Mouse (Mus musculus): ENCODE results near the gene Cox10. TPM values are rescaled to one million over a fixed set of nuclear protein-coding genes. Genes with fewer than 3 reads are reported as not detected.

Cox10 gene
- polyA plus RNA-seq, 1 experiment from 2014 or later, result 30.9 TPM

DNA sequence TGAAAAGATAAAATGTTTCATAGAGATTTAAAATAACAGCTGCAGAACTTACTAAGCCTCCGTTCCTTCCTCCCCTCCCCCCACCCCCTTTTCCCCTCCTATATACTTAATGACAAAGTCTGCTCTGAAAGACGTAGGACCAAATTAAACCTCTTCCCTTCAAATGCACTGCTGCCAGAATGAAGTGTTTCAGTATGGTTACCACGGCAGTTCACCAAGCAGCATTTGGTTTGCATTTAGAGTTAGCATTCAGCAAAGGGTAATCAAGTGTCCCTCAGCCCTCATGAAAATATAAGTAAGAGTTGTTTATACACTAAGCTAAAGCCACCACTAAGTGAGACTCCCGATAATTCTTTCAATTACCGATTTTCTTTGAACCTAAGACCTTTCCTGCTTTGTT is 25.9 kb downstream of the Cox10 start:
- Histone ChIP-seq H3K9ac (replicated peaks; ENCODE audit: low read length) (no peak overlapping the region), H3K9me3 (ENCODE audit: low read length) (no peaks in the 10 kb centered on the region), H3K27ac (ENCODE audit: low read length) (no peak overlapping the region), H3K4me3 (ENCODE audit: low read length) (no peak overlapping the region), H3K4me2 (replicated peaks; ENCODE audit: low read depth, low read length) (no peak overlapping the region), H3K36me3 (ENCODE audit: insufficient read depth, low read length) (peaks cover 3% of the 10 kb centered on the region; the same call in 1 of the 2 replicates), H3K27me3 (ENCODE audit: insufficient read depth, low read length) (no peaks in the 10 kb centered on the region), H3K4me1 (ENCODE audit: insufficient read depth, low read length) (no peaks in the 10 kb centered on the region)
- ATAC-seq (ENCODE audit: low FRiP score, low TSS enrichment), result no peak
- WGBS, result 76% methylated on average over 5 of the region's 5 CpGs

DNA sequence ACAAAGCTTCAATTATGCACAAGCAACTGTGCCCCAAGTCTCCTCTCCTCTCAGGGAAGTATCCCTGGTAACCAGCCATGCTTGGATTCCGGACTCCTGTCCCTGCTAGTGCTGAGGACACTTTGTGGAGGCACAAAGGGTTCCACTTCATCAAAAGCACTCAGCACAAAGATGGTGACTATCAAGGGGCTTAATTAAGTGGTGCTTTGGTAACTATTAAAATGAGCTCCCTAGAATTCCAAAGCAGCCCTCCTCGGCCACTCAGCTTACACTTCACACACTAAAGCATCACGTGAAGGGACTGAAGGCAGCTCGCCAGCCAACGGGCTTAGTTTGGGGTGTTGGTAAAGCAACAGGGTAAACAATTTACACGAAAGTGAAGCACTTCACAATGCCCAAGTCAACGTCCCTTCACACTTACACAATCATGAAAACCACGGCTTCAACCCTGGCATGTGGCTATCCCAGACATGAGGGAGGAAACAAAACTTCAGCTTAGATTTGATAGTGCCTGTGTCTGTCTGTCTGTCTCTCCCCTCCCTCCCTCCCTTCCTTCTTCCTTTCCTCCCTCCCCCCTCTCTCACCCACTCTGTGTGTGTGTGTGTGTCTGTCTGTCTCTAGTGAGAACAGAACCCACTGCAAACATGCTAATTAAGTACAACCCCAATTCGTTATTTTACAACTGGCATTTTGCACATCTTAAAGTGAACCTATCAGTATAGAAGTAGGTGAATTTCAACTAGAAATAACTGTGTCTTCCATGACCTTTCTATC is 27.9 kb downstream of the Cox10 start:
- 69% methylated on average over 9 of the region's 9 CpGs for WGBS
- Histone ChIP-seq H3K9ac (replicated peaks; ENCODE audit: low read length) (no peak overlapping the region), H3K4me1 (ENCODE audit: insufficient read depth, low read length) (no peaks in the 10 kb centered on the region), H3K27ac (ENCODE audit: low read length) (no peak overlapping the region), H3K4me3 (ENCODE audit: low read length) (no peak overlapping the region), H3K36me3 (ENCODE audit: insufficient read depth, low read length) (no peaks in the 10 kb centered on the region), H3K9me3 (ENCODE audit: low read length) (no peaks in the 10 kb centered on the region), H3K4me2 (replicated peaks; ENCODE audit: low read depth, low read length) (no peak overlapping the region), H3K27me3 (ENCODE audit: insufficient read depth, low read length) (no peaks in the 10 kb centered on the region)
- ATAC-seq (ENCODE audit: low FRiP score, low TSS enrichment), result no peak

DNA sequence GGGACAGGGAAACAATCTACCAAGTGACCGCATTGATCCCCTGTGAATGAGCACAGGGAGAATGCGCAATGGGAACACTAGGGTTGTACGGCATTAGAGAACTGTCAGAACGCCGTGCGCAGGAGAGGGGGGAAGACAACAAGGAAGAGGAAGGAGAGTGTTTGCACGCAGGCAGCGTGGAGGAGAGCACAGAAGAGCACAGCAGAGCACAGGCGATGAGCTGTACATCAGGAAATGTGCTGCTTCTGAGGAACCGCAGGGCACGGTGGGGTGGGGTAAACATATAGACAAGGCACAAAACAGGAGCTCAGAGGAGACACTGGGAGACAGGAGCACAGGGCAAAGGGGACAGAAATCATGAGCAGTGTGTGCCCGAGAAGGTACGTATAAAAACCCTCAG is 31.8 kb downstream of the Cox10 start:
- no peak for ATAC-seq (ENCODE audit: low FRiP score, low TSS enrichment)
- Histone ChIP-seq H3K27me3 (ENCODE audit: insufficient read depth, low read length) (no peaks in the 10 kb centered on the region), H3K4me2 (replicated peaks; ENCODE audit: low read depth, low read length) (no peak overlapping the region), H3K36me3 (ENCODE audit: insufficient read depth, low read length) (no peaks in the 10 kb centered on the region), H3K27ac (ENCODE audit: low read length) (no peak overlapping the region), H3K9ac (replicated peaks; ENCODE audit: low read length) (no peak overlapping the region), H3K9me3 (ENCODE audit: low read length) (no peaks in the 10 kb centered on the region), H3K4me1 (ENCODE audit: insufficient read depth, low read length) (no peaks in the 10 kb centered on the region), H3K4me3 (ENCODE audit: low read length) (no peak overlapping the region)
- 82% methylated on average over 13 of the region's 13 CpGs for WGBS

DNA sequence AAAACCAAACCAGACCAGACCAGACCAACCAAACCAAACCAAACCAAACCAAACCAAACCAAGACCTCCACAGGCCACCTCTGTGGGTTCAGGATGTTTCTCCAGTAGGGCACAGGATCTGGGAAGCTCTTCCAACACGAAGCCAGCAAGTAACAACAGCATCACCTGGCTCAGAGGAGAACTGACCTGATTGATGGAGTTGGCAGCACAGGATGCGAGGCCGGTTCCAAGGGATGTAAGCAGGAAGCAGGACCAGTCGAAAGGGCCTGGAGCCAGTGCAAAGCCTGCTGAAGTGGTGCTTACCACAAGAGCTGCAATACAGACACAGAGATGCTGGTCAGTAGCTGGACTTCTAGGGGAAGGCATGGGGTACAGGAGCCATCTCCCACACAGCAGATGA is 34.2 kb downstream of the Cox10 start:
- H3K4me1 ChIP-seq (ENCODE audit: insufficient read depth, low read length), result no peaks in the 10 kb centered on the region
- no peak overlapping the region for H3K4me2 ChIP-seq (replicated peaks; ENCODE audit: low read depth, low read length)
- WGBS, result 82% methylated on average over 4 of the region's 4 CpGs
- H3K27me3 ChIP-seq (ENCODE audit: insufficient read depth, low read length), result no peaks in the 10 kb centered on the region
- H3K36me3 ChIP-seq (ENCODE audit: insufficient read depth, low read length), result no peaks in the 10 kb centered on the region
- H3K9me3 ChIP-seq (ENCODE audit: low read length), result no peaks in the 10 kb centered on the region
- no peak for ATAC-seq (ENCODE audit: low FRiP score, low TSS enrichment)
- no peak overlapping the region for H3K9ac ChIP-seq (replicated peaks; ENCODE audit: low read length)
- H3K27ac ChIP-seq (ENCODE audit: low read length), result no peak overlapping the region
- no peak overlapping the region for H3K4me3 ChIP-seq (ENCODE audit: low read length)

DNA sequence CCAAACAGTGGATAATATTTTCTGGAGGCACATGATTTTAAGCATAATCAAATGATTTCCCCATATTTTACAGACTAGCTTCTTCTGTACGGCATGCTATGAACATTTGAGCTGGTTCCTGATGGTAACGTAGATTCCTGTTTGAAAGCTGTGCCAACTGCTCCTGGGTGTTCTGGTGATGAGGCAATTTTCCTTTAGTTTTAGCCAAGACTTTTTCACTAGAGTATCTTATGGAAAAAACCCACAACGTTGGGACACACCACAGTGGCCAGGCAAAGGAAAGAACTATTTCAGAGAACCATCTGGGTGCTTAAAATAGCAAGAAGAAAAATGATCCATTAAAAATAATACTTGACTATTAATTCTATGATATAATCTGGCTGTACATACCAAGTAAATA is 35.2 kb downstream of the Cox10 start:
- Histone ChIP-seq H3K4me3 (ENCODE audit: low read length) (no peak overlapping the region), H3K36me3 (ENCODE audit: insufficient read depth, low read length) (no peaks in the 10 kb centered on the region), H3K27me3 (ENCODE audit: insufficient read depth, low read length) (no peaks in the 10 kb centered on the region), H3K9ac (replicated peaks; ENCODE audit: low read length) (no peak overlapping the region), H3K9me3 (ENCODE audit: low read length) (no peaks in the 10 kb centered on the region), H3K27ac (ENCODE audit: low read length) (no peak overlapping the region), H3K4me1 (ENCODE audit: insufficient read depth, low read length) (no peaks in the 10 kb centered on the region), H3K4me2 (replicated peaks; ENCODE audit: low read depth, low read length) (no peak overlapping the region)
- no peak for ATAC-seq (ENCODE audit: low FRiP score, low TSS enrichment)
- whole genome bisulfite sequencing, result 90% methylated on average over 3 of the region's 3 CpGs

DNA sequence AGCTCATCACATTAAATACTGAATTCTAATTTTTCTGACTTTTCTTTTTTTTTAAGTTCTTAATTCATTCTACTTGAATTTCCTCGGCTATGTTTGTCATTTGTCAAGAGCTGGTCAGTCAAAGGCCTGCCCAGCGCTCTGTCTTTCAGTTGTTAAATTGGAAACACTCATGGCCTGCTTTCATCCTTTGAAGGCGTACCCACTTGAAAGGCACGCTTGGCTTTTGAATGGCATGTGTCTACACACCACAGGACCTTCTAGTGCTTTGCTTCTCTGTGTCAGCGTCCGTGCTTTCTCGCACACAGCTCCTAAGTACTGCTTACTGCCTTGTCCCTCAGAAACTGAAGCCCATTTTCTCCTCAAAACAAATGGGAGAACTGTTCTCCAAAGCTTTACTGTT is 38.0 kb downstream of the Cox10 start:
- H3K4me2 ChIP-seq (replicated peaks; ENCODE audit: low read depth, low read length), result no peak overlapping the region
- no peak for ATAC-seq (ENCODE audit: low FRiP score, low TSS enrichment)
- no peaks in the 10 kb centered on the region for H3K36me3 ChIP-seq (ENCODE audit: insufficient read depth, low read length)
- no peaks in the 10 kb centered on the region for H3K9me3 ChIP-seq (ENCODE audit: low read length)
- no peak overlapping the region for H3K4me3 ChIP-seq (ENCODE audit: low read length)
- no peaks in the 10 kb centered on the region for H3K27me3 ChIP-seq (ENCODE audit: insufficient read depth, low read length)
- H3K27ac ChIP-seq (ENCODE audit: low read length), result no peak overlapping the region
- 80% methylated on average over 7 of the region's 7 CpGs for WGBS
- H3K4me1 ChIP-seq (ENCODE audit: insufficient read depth, low read length), result peaks cover 9% of the 10 kb centered on the region; the same call in 1 of the 2 replicates
- H3K9ac ChIP-seq (replicated peaks; ENCODE audit: low read length), result no peak overlapping the region

DNA sequence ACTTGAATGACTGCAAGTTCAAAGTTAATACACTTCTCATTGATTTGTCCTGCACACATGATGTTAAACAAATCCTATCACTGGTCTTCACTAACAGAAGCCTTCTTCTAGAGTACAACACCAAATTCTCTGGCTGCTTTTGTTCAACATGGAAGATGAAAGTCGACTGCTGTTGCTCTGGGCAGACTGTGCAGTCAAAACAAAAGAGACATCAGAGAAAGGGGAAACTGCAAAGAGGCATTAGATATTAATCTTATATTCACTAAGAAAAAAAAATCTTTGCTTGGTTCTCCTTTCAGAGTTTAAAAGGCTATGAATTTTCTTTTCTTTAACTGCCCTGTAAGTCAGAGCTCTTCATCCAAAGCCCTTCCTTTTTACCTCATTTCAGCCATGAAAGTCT is 39.7 kb downstream of the Cox10 start:
- H3K4me2 ChIP-seq (replicated peaks; ENCODE audit: low read depth, low read length), result no peak overlapping the region
- H3K4me1 ChIP-seq (ENCODE audit: insufficient read depth, low read length), result peaks cover 9% of the 10 kb centered on the region; the same call in 1 of the 2 replicates
- no peak overlapping the region for H3K9ac ChIP-seq (replicated peaks; ENCODE audit: low read length)
- H3K4me3 ChIP-seq (ENCODE audit: low read length), result no peak overlapping the region
- ATAC-seq (ENCODE audit: low FRiP score, low TSS enrichment), result no peak
- H3K27ac ChIP-seq (ENCODE audit: low read length), result no peak overlapping the region
- no peaks in the 10 kb centered on the region for H3K27me3 ChIP-seq (ENCODE audit: insufficient read depth, low read length)
- H3K36me3 ChIP-seq (ENCODE audit: insufficient read depth, low read length), result no peaks in the 10 kb centered on the region
- 50% methylated on average over 1 of the region's 1 CpGs for WGBS
- no peaks in the 10 kb centered on the region for H3K9me3 ChIP-seq (ENCODE audit: low read length)

DNA sequence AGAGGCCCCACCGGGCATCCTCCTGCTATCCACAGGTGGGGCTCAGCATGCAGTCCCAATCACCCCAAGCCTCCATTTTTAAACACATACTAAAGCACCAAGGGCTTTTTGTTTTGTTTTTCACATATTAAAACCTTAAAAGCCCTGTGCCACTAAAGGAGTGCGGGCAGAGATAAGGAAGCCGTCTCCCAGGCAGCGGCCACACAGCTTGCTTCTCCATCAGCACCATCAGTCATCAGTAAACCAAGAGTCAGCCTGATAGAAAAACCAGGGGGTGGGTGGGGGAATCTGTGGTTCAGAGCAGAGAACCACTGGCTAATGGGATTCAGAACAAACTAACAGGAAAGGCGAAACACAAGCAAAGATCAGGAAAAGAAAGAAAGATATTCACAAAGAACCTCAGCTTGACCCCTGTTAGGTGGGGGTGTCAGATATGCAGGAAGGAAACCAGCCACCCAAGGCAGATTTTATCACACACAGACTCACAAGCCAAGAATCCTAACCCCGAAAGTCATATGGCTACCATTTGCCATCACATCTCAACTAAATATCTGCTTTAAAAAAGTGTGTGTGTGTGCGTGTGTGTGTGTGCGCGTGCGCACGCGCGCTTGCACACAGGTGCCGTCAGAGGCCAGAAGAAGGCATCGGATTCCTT is 41.7 kb downstream of the Cox10 start:
- no peaks in the 10 kb centered on the region for H3K9me3 ChIP-seq (ENCODE audit: low read length)
- H3K4me1 ChIP-seq (ENCODE audit: insufficient read depth, low read length), result peaks cover 9% of the 10 kb centered on the region; the same call in 1 of the 2 replicates
- no peaks in the 10 kb centered on the region for H3K36me3 ChIP-seq (ENCODE audit: insufficient read depth, low read length)
- H3K4me2 ChIP-seq (replicated peaks; ENCODE audit: low read depth, low read length), result no peak overlapping the region
- H3K27me3 ChIP-seq (ENCODE audit: insufficient read depth, low read length), result no peaks in the 10 kb centered on the region
- ATAC-seq (ENCODE audit: low FRiP score, low TSS enrichment), result no peak
- no peak overlapping the region for H3K9ac ChIP-seq (replicated peaks; ENCODE audit: low read length)
- 72% methylated on average over 15 of the region's 15 CpGs for WGBS
- H3K27ac ChIP-seq (ENCODE audit: low read length), result no peak overlapping the region
- H3K4me3 ChIP-seq (ENCODE audit: low read length), result no peak overlapping the region

DNA sequence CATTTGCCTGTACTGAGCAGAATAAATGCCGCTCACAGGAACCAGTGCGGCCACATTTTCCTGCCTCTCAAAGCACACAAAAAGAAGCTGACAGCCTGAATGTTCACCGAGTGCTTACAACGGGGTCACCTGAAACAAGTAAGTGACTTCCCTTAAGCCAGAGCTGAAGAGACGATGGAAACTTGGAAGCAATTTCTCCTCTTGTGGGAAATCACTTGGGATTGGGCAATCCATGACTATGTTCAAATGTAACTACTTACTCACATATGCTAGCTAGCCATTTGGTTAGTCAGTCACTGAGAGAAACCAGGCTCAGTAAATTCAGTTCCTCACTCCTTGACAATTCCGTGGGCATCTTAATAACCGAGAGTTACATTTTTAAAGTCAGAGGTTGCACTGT is 43.0 kb downstream of the Cox10 start:
- Histone ChIP-seq H3K4me1 (ENCODE audit: insufficient read depth, low read length) (peaks cover 9% of the 10 kb centered on the region; the same call in 1 of the 2 replicates), H3K27ac (ENCODE audit: low read length) (no peak overlapping the region), H3K36me3 (ENCODE audit: insufficient read depth, low read length) (no peaks in the 10 kb centered on the region), H3K4me2 (replicated peaks; ENCODE audit: low read depth, low read length) (no peak overlapping the region), H3K4me3 (ENCODE audit: low read length) (no peak overlapping the region), H3K9me3 (ENCODE audit: low read length) (no peaks in the 10 kb centered on the region), H3K9ac (replicated peaks; ENCODE audit: low read length) (no peak overlapping the region), H3K27me3 (ENCODE audit: insufficient read depth, low read length) (no peaks in the 10 kb centered on the region)
- WGBS, result 82% methylated on average over 7 of the region's 7 CpGs
- no peak for ATAC-seq (ENCODE audit: low FRiP score, low TSS enrichment)

DNA sequence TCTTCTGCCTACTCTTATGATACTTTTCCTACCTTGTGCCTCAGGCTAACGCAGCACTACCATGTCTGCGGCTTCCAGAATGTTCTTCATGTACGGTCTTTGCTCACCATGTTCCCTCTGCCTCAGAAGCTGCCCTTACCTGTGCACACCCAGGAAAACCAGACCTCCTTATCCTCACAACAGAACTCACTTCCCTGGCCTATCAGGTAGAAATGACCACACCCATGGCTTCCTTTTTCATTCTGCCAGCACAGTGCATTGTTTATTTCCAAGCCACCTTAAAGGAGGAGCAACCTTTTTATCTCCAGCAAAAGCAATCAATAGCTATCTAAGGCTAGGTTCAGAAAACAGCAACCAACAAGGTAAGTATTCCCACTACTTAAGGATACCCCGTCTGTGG is 43.6 kb downstream of the Cox10 start:
- 89% methylated on average over 4 of the region's 4 CpGs for WGBS
- Histone ChIP-seq H3K4me2 (replicated peaks; ENCODE audit: low read depth, low read length) (no peak overlapping the region), H3K9me3 (ENCODE audit: low read length) (no peaks in the 10 kb centered on the region), H3K36me3 (ENCODE audit: insufficient read depth, low read length) (no peaks in the 10 kb centered on the region), H3K27ac (ENCODE audit: low read length) (no peak overlapping the region), H3K27me3 (ENCODE audit: insufficient read depth, low read length) (no peaks in the 10 kb centered on the region), H3K4me3 (ENCODE audit: low read length) (no peak overlapping the region), H3K9ac (replicated peaks; ENCODE audit: low read length) (no peak overlapping the region), H3K4me1 (ENCODE audit: insufficient read depth, low read length) (peaks cover 9% of the 10 kb centered on the region; the same call in 1 of the 2 replicates)
- ATAC-seq (ENCODE audit: low FRiP score, low TSS enrichment), result no peak
